Mouse (Mus musculus): ENCODE results near the gene Igf2r. TPM values are rescaled to one million over a fixed set of nuclear protein-coding genes. Genes with fewer than 3 reads are reported as not detected.

Igf2r gene
- polyA plus RNA-seq, 1 experiment from 2014 or later = 43.7 TPM

DNA sequence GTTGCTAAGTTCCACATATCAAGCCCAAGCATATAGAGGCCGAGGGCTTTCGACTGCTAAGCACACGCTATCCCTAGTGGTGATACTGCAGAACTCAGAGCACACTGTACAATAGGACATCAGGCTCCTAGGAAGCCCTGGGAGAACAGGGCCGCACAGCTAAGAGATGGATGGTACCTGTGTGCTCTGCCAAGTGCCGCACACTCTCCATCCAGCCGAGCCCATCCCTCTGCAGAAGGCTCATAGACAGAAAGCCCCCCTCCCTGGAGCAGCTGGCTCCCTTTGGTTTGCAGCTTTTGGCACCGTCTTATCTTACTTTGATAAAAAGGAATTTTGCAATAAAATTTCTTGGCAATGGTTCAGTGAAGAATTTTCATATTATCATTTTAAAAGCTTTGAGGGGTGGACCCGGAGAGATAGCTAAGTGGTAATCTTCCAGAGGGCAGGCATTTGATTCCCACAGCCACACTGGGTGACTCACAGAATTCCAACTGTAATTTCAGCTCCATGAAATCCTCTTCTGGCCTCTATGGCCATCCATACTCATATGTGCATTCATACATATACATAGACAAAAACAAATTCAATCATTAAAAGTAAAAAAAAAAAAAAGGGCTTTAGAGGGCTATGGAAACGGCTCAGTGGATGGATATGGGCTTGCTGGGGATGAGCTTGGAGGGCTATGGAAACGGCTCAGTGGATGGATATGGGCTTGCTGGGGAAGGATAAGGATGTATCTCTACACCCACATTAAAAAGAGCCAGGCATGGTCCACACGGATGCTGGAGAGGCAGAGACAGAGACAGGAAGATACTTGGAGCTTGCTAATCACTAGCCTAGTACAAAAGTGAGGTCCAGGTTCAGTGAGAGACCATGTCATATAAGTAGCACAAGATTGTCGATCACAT lies 30.2 kb upstream of the Igf2r start:
- H3K27ac ChIP-seq (ENCODE audit: low read depth, low read length) = no peak overlapping the region
- ATAC-seq (replicated peaks; ENCODE audit: low FRiP score) (peak; percentile 44; the same call in 1 of the 2 replicates), DNase-seq (ENCODE audit: low spot score) (no peak)
- H3K36me3 ChIP-seq (ENCODE audit: control insufficient read depth, insufficient read depth, low read length) = peaks cover 2% of the 10 kb centered on the region; the same call in 1 of the 2 replicates
- H3K4me3 ChIP-seq (ENCODE audit: low read depth, low read length) = no peak overlapping the region
- no peaks in the 10 kb centered on the region for H3K9me3 ChIP-seq (ENCODE audit: control insufficient read depth, low read length)
- no peak overlapping the region for H3K4me2 ChIP-seq
- 77% methylated on average over 12 of the region's 12 CpGs for WGBS
- no peaks in the 10 kb centered on the region for H3K27me3 ChIP-seq (replicated peaks; ENCODE audit: control insufficient read depth, insufficient read depth, low read length)
- no peak overlapping the region for H3K9ac ChIP-seq (ENCODE audit: low read depth, low read length)
- peaks cover 6% of the 10 kb centered on the region; the same call in 1 of the 2 replicates for H3K4me1 ChIP-seq (replicated peaks; ENCODE audit: control insufficient read depth, insufficient read depth, low read length)

DNA sequence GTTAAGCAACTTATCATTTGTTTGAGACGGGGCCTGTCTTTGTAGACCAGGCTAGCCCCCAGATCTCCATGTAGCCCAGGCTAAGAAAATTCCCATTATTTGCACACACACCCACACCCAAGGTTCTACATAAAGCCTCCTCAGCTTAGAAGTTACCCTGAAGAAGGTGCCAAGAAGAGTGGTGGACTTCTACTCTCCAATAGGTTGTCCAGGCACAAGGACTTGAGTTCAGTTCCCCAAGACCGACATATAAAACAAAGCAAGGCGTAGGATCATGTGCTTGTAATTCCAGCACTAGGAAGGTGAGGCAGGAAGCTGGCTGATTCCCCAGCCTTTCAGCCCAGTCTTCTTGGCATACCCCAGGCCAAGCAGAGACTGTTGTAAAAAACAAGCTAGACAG lies 29.1 kb upstream of the Igf2r start:
- Histone ChIP-seq H3K4me1 (replicated peaks; ENCODE audit: control insufficient read depth, insufficient read depth, low read length) (peaks cover 14% of the 10 kb centered on the region), H3K9me3 (ENCODE audit: control insufficient read depth, low read length) (no peaks in the 10 kb centered on the region), H3K27ac (ENCODE audit: low read depth, low read length) (no peak overlapping the region), H3K36me3 (ENCODE audit: control insufficient read depth, insufficient read depth, low read length) (peaks cover 2% of the 10 kb centered on the region; the same call in 1 of the 2 replicates), H3K4me2 (no peak overlapping the region), H3K27me3 (replicated peaks; ENCODE audit: control insufficient read depth, insufficient read depth, low read length) (no peaks in the 10 kb centered on the region), H3K4me3 (ENCODE audit: low read depth, low read length) (no peak overlapping the region), H3K9ac (ENCODE audit: low read depth, low read length) (no peak overlapping the region)
- 88% methylated on average over 3 of the region's 3 CpGs for WGBS
- ATAC-seq (replicated peaks; ENCODE audit: low FRiP score) = no peak
- DNase-seq (ENCODE audit: low spot score) = no peak

DNA sequence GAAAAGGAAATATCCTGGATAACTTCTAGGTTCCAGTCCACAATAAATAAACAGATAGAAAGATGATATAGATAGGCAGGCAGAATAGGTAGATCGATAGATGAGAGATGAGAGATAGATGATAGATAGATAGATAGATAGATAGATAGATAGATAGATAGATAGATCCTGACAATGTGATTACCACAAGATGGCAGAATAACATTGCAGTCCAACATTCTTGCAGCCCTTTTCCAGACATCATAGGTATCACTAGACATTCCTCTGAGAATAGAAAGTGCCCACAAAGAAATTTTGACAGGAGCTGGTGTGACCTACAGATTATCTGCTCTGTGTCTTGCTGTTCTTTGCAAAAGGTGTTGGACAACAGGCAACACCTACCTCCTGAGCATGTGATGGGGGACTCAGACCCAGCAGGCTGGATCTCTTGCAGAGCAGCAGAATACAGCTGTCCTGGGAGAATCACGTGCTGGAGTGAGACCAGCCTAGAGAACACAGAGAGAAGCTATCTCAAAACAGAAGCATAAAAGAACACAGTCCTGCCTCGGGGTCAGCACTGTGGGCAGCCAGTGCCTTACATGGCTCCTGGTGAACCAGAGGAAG lies 28.1 kb upstream of the Igf2r start:
- no peaks in the 10 kb centered on the region for H3K27me3 ChIP-seq (replicated peaks; ENCODE audit: control insufficient read depth, insufficient read depth, low read length)
- no peaks in the 10 kb centered on the region for H3K9me3 ChIP-seq (ENCODE audit: control insufficient read depth, low read length)
- 56% methylated on average over 3 of the region's 3 CpGs for whole genome bisulfite sequencing
- DNase-seq (ENCODE audit: low spot score) = no peak
- H3K4me1 ChIP-seq (replicated peaks; ENCODE audit: control insufficient read depth, insufficient read depth, low read length) = peaks cover 23% of the 10 kb centered on the region
- ATAC-seq (replicated peaks; ENCODE audit: low FRiP score) = no peak
- no peak overlapping the region for H3K4me2 ChIP-seq
- no peak overlapping the region for H3K27ac ChIP-seq (ENCODE audit: low read depth, low read length)
- no peak overlapping the region for H3K4me3 ChIP-seq (ENCODE audit: low read depth, low read length)
- H3K9ac ChIP-seq (ENCODE audit: low read depth, low read length) = no peak overlapping the region
- peaks cover 2% of the 10 kb centered on the region; the same call in 1 of the 2 replicates for H3K36me3 ChIP-seq (ENCODE audit: control insufficient read depth, insufficient read depth, low read length)

- no peak overlapping the region for H3K9ac ChIP-seq (ENCODE audit: low read depth, low read length)
- DNase-seq (ENCODE audit: low spot score) (no peak), ATAC-seq (replicated peaks; ENCODE audit: low FRiP score) (0 out of 2 replicates have a peak, but pooled peaks have one; percentile 46)
- 44% methylated on average over 3 of the region's 3 CpGs for WGBS
- no peaks in the 10 kb centered on the region for H3K9me3 ChIP-seq (ENCODE audit: control insufficient read depth, low read length)
- peak overlapping the region; percentile 1; the same call in 1 of the 2 replicates for H3K27ac ChIP-seq (ENCODE audit: low read depth, low read length)
- no peak overlapping the region for H3K4me3 ChIP-seq (ENCODE audit: low read depth, low read length)
- peaks cover 29% of the 10 kb centered on the region for H3K4me1 ChIP-seq (replicated peaks; ENCODE audit: control insufficient read depth, insufficient read depth, low read length)
- H3K4me2 ChIP-seq = no peak overlapping the region
- H3K36me3 ChIP-seq (ENCODE audit: control insufficient read depth, insufficient read depth, low read length) = peaks cover 2% of the 10 kb centered on the region; the same call in 1 of the 2 replicates
- H3K27me3 ChIP-seq (replicated peaks; ENCODE audit: control insufficient read depth, insufficient read depth, low read length) = no peaks in the 10 kb centered on the region
Observed at GRCm38 (mm10) chr17:12796633-12797032, 27.2 kb upstream of the Igf2r start.

GRCm38 (mm10) chr17:12793660-12794406 lies 24.4 kb upstream of the Igf2r start:
- ATAC-seq (replicated peaks; ENCODE audit: low FRiP score) = no peak
- H3K4me2 ChIP-seq = no peak overlapping the region
- H3K4me1 ChIP-seq (replicated peaks; ENCODE audit: control insufficient read depth, insufficient read depth, low read length) = peaks cover 45% of the 10 kb centered on the region
- peaks cover 2% of the 10 kb centered on the region; the same call in 1 of the 2 replicates for H3K36me3 ChIP-seq (ENCODE audit: control insufficient read depth, insufficient read depth, low read length)
- WGBS = 43% methylated on average over 8 of the region's 8 CpGs
- no peak for DNase-seq (ENCODE audit: low spot score)
- no peaks in the 10 kb centered on the region for H3K9me3 ChIP-seq (ENCODE audit: control insufficient read depth, low read length)
- no peaks in the 10 kb centered on the region for H3K27me3 ChIP-seq (replicated peaks; ENCODE audit: control insufficient read depth, insufficient read depth, low read length)
- H3K27ac ChIP-seq (ENCODE audit: low read depth, low read length) = 0 out of 2 replicates have a peak overlapping the region, but pooled peaks have one; percentile 11
- H3K4me3 ChIP-seq (ENCODE audit: low read depth, low read length) = no peak overlapping the region
- H3K9ac ChIP-seq (ENCODE audit: low read depth, low read length) = no peak overlapping the region

- no peak overlapping the region for H3K9ac ChIP-seq (ENCODE audit: low read depth, low read length)
- H3K27me3 ChIP-seq (replicated peaks; ENCODE audit: control insufficient read depth, insufficient read depth, low read length) = no peaks in the 10 kb centered on the region
- peaks cover 6% of the 10 kb centered on the region for H3K9me3 ChIP-seq (ENCODE audit: control insufficient read depth, low read length)
- DNase-seq (ENCODE audit: low spot score) (no peak), ATAC-seq (replicated peaks; ENCODE audit: low FRiP score) (peak; percentile 55)
- H3K4me2 ChIP-seq = no peak overlapping the region
- 49% methylated on average over 11 of the region's 11 CpGs for WGBS
- peaks cover 45% of the 10 kb centered on the region for H3K4me1 ChIP-seq (replicated peaks; ENCODE audit: control insufficient read depth, insufficient read depth, low read length)
- peak overlapping the region; percentile 43; the same call in 1 of the 2 replicates for H3K27ac ChIP-seq (ENCODE audit: low read depth, low read length)
- no peak overlapping the region for H3K4me3 ChIP-seq (ENCODE audit: low read depth, low read length)
- peaks cover 4% of the 10 kb centered on the region for H3K36me3 ChIP-seq (ENCODE audit: control insufficient read depth, insufficient read depth, low read length)
Observed at GRCm38 (mm10) chr17:12792422-12793206, 23.1 kb upstream of the Igf2r start.

DNA sequence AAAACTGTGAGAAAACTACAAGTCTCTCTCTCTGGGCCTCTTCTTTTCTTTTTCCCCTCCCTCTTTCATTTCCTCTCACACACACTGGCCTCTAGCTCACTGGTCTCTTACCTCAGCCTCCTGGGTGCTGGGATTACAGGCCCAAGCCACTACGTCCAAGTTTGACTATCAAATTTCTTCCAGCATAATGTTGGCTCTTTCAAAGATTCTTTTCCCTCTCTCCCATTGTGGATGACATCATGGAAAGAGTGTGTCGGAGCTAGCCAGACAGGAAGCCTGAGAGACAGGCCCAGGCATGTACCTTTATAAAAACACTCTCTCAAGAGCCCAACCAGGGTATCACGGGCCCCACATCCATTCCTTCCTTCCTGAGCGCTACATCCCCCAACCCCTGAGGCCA lies 22.0 kb upstream of the Igf2r start:
- Histone ChIP-seq H3K9ac (ENCODE audit: low read depth, low read length) (no peak overlapping the region), H3K27me3 (replicated peaks; ENCODE audit: control insufficient read depth, insufficient read depth, low read length) (no peaks in the 10 kb centered on the region), H3K36me3 (ENCODE audit: control insufficient read depth, insufficient read depth, low read length) (peaks cover 4% of the 10 kb centered on the region), H3K27ac (ENCODE audit: low read depth, low read length) (peak overlapping the region; percentile 76), H3K9me3 (ENCODE audit: control insufficient read depth, low read length) (peaks cover 6% of the 10 kb centered on the region), H3K4me1 (replicated peaks; ENCODE audit: control insufficient read depth, insufficient read depth, low read length) (peaks cover 39% of the 10 kb centered on the region), H3K4me3 (ENCODE audit: low read depth, low read length) (no peak overlapping the region), H3K4me2 (no peak overlapping the region)
- 45% methylated on average over 4 of the region's 4 CpGs for WGBS
- ATAC-seq (replicated peaks; ENCODE audit: low FRiP score) = no peak
- no peak for DNase-seq (ENCODE audit: low spot score)

GRCm38 (mm10) chr17:12791079-12791406 lies 21.6 kb upstream of the Igf2r start:
- H3K9me3 ChIP-seq (ENCODE audit: control insufficient read depth, low read length) = peaks cover 6% of the 10 kb centered on the region
- H3K9ac ChIP-seq (ENCODE audit: low read depth, low read length) = no peak overlapping the region
- H3K4me2 ChIP-seq = 0 out of 2 replicates have a peak overlapping the region, but pooled peaks have one; percentile 14
- H3K27ac ChIP-seq (ENCODE audit: low read depth, low read length) = peak overlapping the region; percentile 76
- peaks cover 39% of the 10 kb centered on the region for H3K4me1 ChIP-seq (replicated peaks; ENCODE audit: control insufficient read depth, insufficient read depth, low read length)
- H3K27me3 ChIP-seq (replicated peaks; ENCODE audit: control insufficient read depth, insufficient read depth, low read length) = no peaks in the 10 kb centered on the region
- ATAC-seq (replicated peaks; ENCODE audit: low FRiP score) (no peak), DNase-seq (ENCODE audit: low spot score) (no peak)
- WGBS = 44% methylated on average over 5 of the region's 5 CpGs
- H3K36me3 ChIP-seq (ENCODE audit: control insufficient read depth, insufficient read depth, low read length) = peaks cover 4% of the 10 kb centered on the region
- H3K4me3 ChIP-seq (ENCODE audit: low read depth, low read length) = no peak overlapping the region
